Mouse (Mus musculus) embryonic fibroblast, embryonic 13.5 days (primary cell): Measurements from ENCODE around the gene Uck2. TPM values are rescaled to one million over a fixed set of nuclear protein-coding genes. Genes with fewer than 3 reads are reported as not detected.

Source experiments
- H3K27ac ChIP-seq: 2 replicates; pipeline ENCODE4 v1.5.1; 2012; ENCODE audit warnings: low read length, control low read depth, inconsistent platforms; ENCODE audit not compliant: insufficient read depth
- H3K4me1 ChIP-seq: 2 replicates; pipeline ENCODE4 v1.6.1; 2011; ENCODE audit warnings: low read length; ENCODE audit not compliant: control insufficient read depth, insufficient read depth
- H3K4me3 ChIP-seq: 2 replicates; pipeline ENCODE4 v1.5.1; 2011; ENCODE audit warnings: mild to moderate bottlenecking, control low read depth, low read length; ENCODE audit not compliant: insufficient read depth
- CTCF ChIP-seq: IDR thresholded peaks from 2 replicates; pipeline ENCODE4 v1.5.1; 2011; ENCODE audit warnings: mild to moderate bottlenecking, control low read depth, low read length, moderate library complexity, borderline replicate concordance; ENCODE audit not compliant: insufficient read depth
- POLR2A ChIP-seq: IDR thresholded peaks from 2 replicates; pipeline ENCODE4 v1.6.1; 2011; ENCODE audit warnings: low read depth, mild to moderate bottlenecking, control low read depth, low read length, moderate library complexity
- polyA plus RNA-seq: library from polyadenylated mRNA; stranded (reverse); fragments of >200 nt; gene quantifications from 2 replicates; pipeline ENCODE4 v1.2.4, GENCODE M21; 2011; ENCODE audit warnings: low read depth; ENCODE audit not compliant: missing spikeins, insufficient read length

Uck2 gene
- polyA plus RNA-seq, 1 experiment: 132 TPM

- Histone ChIP-seq H3K4me1 (no peaks in the 10 kb centered on the region), H3K4me3 (no peak overlapping the region), H3K27ac (no peak overlapping the region)
- TF ChIP-seq CTCF: no peak
- no peak for TF ChIP-seq POLR2A
These were observed 15.0 kb upstream of the Uck2 start for GRCm38 (mm10) chr1:167300122-167300521.

- no peak for TF ChIP-seq CTCF
- no peak for TF ChIP-seq POLR2A
These were observed 10.7 kb upstream of the Uck2 start for GRCm38 (mm10) chr1:167295679-167296402.

GRCm38 (mm10) chr1:167292447-167292846, 7.3 kb upstream of the Uck2 start:
- H3K4me1 ChIP-seq: 0 out of 2 replicates have a peak, but pooled peaks cover 2% of the 10 kb centered on the region
- TF ChIP-seq CTCF (no peak), POLR2A (no peak)
- H3K27ac ChIP-seq: no peak overlapping the region

More at GRCm38 (mm10) chr1:167295679-167296402, 10.7 kb upstream of the Uck2 start:
- Histone ChIP-seq H3K4me3 (no peak overlapping the region), H3K4me1 (no peaks in the 10 kb centered on the region), H3K27ac (no peak overlapping the region)

GRCm38 (mm10) chr1:167291610-167292009, 6.5 kb upstream of the Uck2 start:
- Histone ChIP-seq H3K27ac (no peak overlapping the region), H3K4me1 (0 out of 2 replicates have a peak, but pooled peaks cover 2% of the 10 kb centered on the region), H3K4me3 (no peak overlapping the region)
- TF ChIP-seq POLR2A (no peak), CTCF (no peak)

More at GRCm38 (mm10) chr1:167292447-167292846, 7.3 kb upstream of the Uck2 start:
- no peak overlapping the region for H3K4me3 ChIP-seq

- Histone ChIP-seq H3K4me3 (no peak overlapping the region), H3K4me1 (0 out of 2 replicates have a peak, but pooled peaks cover 5% of the 10 kb centered on the region), H3K27ac (no peak overlapping the region)
- TF ChIP-seq CTCF (no peak), POLR2A (no peak)
These were observed 5.1 kb upstream of the Uck2 start for GRCm38 (mm10) chr1:167290263-167290592.

- no peak overlapping the region for H3K4me3 ChIP-seq
- 0 out of 2 replicates have a peak, but pooled peaks cover 6% of the 10 kb centered on the region for H3K4me1 ChIP-seq
- no peak for TF ChIP-seq CTCF
- no peak for TF ChIP-seq POLR2A
These were observed 4.6 kb upstream of the Uck2 start for GRCm38 (mm10) chr1:167289567-167290262.

GRCm38 (mm10) chr1:167288665-167289538, 3.8 kb upstream of the Uck2 start:
- Histone ChIP-seq H3K27ac (peak overlapping the region; percentile 16), H3K4me3 (no peak overlapping the region), H3K4me1 (0 out of 2 replicates have a peak, but pooled peaks cover 6% of the 10 kb centered on the region)
- TF ChIP-seq CTCF (no peak), POLR2A (no peak)

More at GRCm38 (mm10) chr1:167289567-167290262, 4.6 kb upstream of the Uck2 start:
- 0 out of 2 replicates have a peak overlapping the region, but pooled peaks have one; percentile 12 for H3K27ac ChIP-seq

GRCm38 (mm10) chr1:167287156-167287555, 2.0 kb upstream of the Uck2 start:
- no peak overlapping the region for H3K4me3 ChIP-seq
- 0 out of 2 replicates have a peak, but pooled peaks cover 6% of the 10 kb centered on the region for H3K4me1 ChIP-seq
- no peak overlapping the region for H3K27ac ChIP-seq
- TF ChIP-seq POLR2A: no peak
- no peak for TF ChIP-seq CTCF

- Histone ChIP-seq H3K4me3 (peak overlapping the region; percentile 90), H3K4me1 (0 out of 2 replicates have a peak, but pooled peaks cover 6% of the 10 kb centered on the region), H3K27ac (0 out of 2 replicates have a peak overlapping the region, but pooled peaks have one; percentile 8)
- no peak for TF ChIP-seq POLR2A
These were observed 236 bp upstream of the Uck2 start for GRCm38 (mm10) chr1:167285356-167285755.

- no peak for TF ChIP-seq CTCF
- peak; percentile 88 for TF ChIP-seq POLR2A
- peak overlapping the region; percentile 90 for H3K4me3 ChIP-seq
- peak overlapping the region; percentile 44 for H3K27ac ChIP-seq
- H3K4me1 ChIP-seq: 0 out of 2 replicates have a peak, but pooled peaks cover 3% of the 10 kb centered on the region
These were observed 242 bp downstream of the Uck2 start for GRCm38 (mm10) chr1:167284837-167285319.
